Mouse (Mus musculus): ENCODE measurements around the gene Rapgef4. TPM values are rescaled to one million over a fixed set of nuclear protein-coding genes. Genes with fewer than 3 reads are reported as not detected.
A peak's percentile ranks its signal among the peaks of the same experiment; 100 is the strongest.

Rapgef4 gene
- polyA plus RNA-seq, 1 experiment, result 11.4 TPM

- Histone ChIP-seq H3K4me3 (replicated peaks; ENCODE audit: extremely low read depth, low read depth, low read length) (no peak overlapping the region), H3K4me1 (ENCODE audit: control insufficient read depth, insufficient read depth, low read length) (no peaks in the 10 kb centered on the region)
- TF ChIP-seq POLR2A (IDR thresholded peaks at IDR 0.05; ENCODE audit: borderline replicate concordance, extremely low read depth, low read depth, low read length) (no peak), CTCF (IDR thresholded peaks at IDR 0.05; ENCODE audit: insufficient read depth, low read length) (no peak)
- peak; percentile 17 for DNase-seq
- WGBS, result 58% methylated on average over 5 of the region's 5 CpGs
These were observed 24.6 kb upstream of the Rapgef4 start for GRCm38 (mm10) chr2:71956463-71956862.

GRCm38 (mm10) chr2:71957951-71958350 lies 23.1 kb upstream of the Rapgef4 start:
- no peak overlapping the region for H3K4me3 ChIP-seq (replicated peaks; ENCODE audit: extremely low read depth, low read depth, low read length)
- TF ChIP-seq CTCF (IDR thresholded peaks at IDR 0.05; ENCODE audit: insufficient read depth, low read length) (no peak), POLR2A (IDR thresholded peaks at IDR 0.05; ENCODE audit: borderline replicate concordance, extremely low read depth, low read depth, low read length) (no peak)
- WGBS, result 73% methylated on average over 1 of the region's 1 CpGs
- H3K4me1 ChIP-seq (ENCODE audit: control insufficient read depth, insufficient read depth, low read length), result no peaks in the 10 kb centered on the region
- DNase-seq, result no peak

- no peaks in the 10 kb centered on the region for H3K4me1 ChIP-seq (ENCODE audit: control insufficient read depth, insufficient read depth, low read length)
- no peak for DNase-seq
- no peak overlapping the region for H3K4me3 ChIP-seq (replicated peaks; ENCODE audit: extremely low read depth, low read depth, low read length)
- WGBS, result 88% methylated on average over 3 of the region's 3 CpGs
- TF ChIP-seq POLR2A (IDR thresholded peaks at IDR 0.05; ENCODE audit: borderline replicate concordance, extremely low read depth, low read depth, low read length) (no peak), CTCF (IDR thresholded peaks at IDR 0.05; ENCODE audit: insufficient read depth, low read length) (no peak)
These were observed 22.6 kb upstream of the Rapgef4 start for GRCm38 (mm10) chr2:71958393-71958792.

- 45% methylated on average over 10 of the region's 10 CpGs for WGBS
- no peaks in the 10 kb centered on the region for H3K4me1 ChIP-seq (ENCODE audit: control insufficient read depth, insufficient read depth, low read length)
- no peak overlapping the region for H3K4me3 ChIP-seq (replicated peaks; ENCODE audit: extremely low read depth, low read depth, low read length)
- TF ChIP-seq POLR2A (IDR thresholded peaks at IDR 0.05; ENCODE audit: borderline replicate concordance, extremely low read depth, low read depth, low read length), result no peak
- TF ChIP-seq CTCF (IDR thresholded peaks at IDR 0.05; ENCODE audit: insufficient read depth, low read length), result no peak
- DNase-seq, result no peak
These were observed 16.8 kb upstream of the Rapgef4 start for GRCm38 (mm10) chr2:71964216-71964615.

GRCm38 (mm10) chr2:71965476-71965875 lies 15.6 kb upstream of the Rapgef4 start:
- DNase-seq, result peak; percentile 30
- TF ChIP-seq CTCF (IDR thresholded peaks at IDR 0.05; ENCODE audit: insufficient read depth, low read length), result peak; percentile 79
- no peak for TF ChIP-seq POLR2A (IDR thresholded peaks at IDR 0.05; ENCODE audit: borderline replicate concordance, extremely low read depth, low read depth, low read length)
- no peaks in the 10 kb centered on the region for H3K4me1 ChIP-seq (ENCODE audit: control insufficient read depth, insufficient read depth, low read length)
- no peak overlapping the region for H3K4me3 ChIP-seq (replicated peaks; ENCODE audit: extremely low read depth, low read depth, low read length)
- WGBS, result 88% methylated on average over 4 of the region's 4 CpGs

- 48% methylated on average over 4 of the region's 4 CpGs for WGBS
- no peak for DNase-seq
These were observed 14.3 kb upstream of the Rapgef4 start for GRCm38 (mm10) chr2:71966737-71967136.

GRCm38 (mm10) chr2:71967855-71968254 lies 13.2 kb upstream of the Rapgef4 start:
- TF ChIP-seq POLR2A (IDR thresholded peaks at IDR 0.05; ENCODE audit: borderline replicate concordance, extremely low read depth, low read depth, low read length) (no peak), CTCF (IDR thresholded peaks at IDR 0.05; ENCODE audit: insufficient read depth, low read length) (no peak)
- Histone ChIP-seq H3K4me3 (replicated peaks; ENCODE audit: extremely low read depth, low read depth, low read length) (no peak overlapping the region), H3K4me1 (ENCODE audit: control insufficient read depth, insufficient read depth, low read length) (no peaks in the 10 kb centered on the region)
- WGBS, result 82% methylated on average over 5 of the region's 5 CpGs
- no peak for DNase-seq

More at GRCm38 (mm10) chr2:71966737-71967136, 14.3 kb upstream of the Rapgef4 start:
- H3K4me3 ChIP-seq (replicated peaks; ENCODE audit: extremely low read depth, low read depth, low read length), result no peak overlapping the region
- no peak for TF ChIP-seq POLR2A (IDR thresholded peaks at IDR 0.05; ENCODE audit: borderline replicate concordance, extremely low read depth, low read depth, low read length)
- no peak for TF ChIP-seq CTCF (IDR thresholded peaks at IDR 0.05; ENCODE audit: insufficient read depth, low read length)
- H3K4me1 ChIP-seq (ENCODE audit: control insufficient read depth, insufficient read depth, low read length), result no peaks in the 10 kb centered on the region

- TF ChIP-seq POLR2A (IDR thresholded peaks at IDR 0.05; ENCODE audit: borderline replicate concordance, extremely low read depth, low read depth, low read length) (no peak), CTCF (IDR thresholded peaks at IDR 0.05; ENCODE audit: insufficient read depth, low read length) (no peak)
- 80% methylated on average over 3 of the region's 3 CpGs for WGBS
- no peaks in the 10 kb centered on the region for H3K4me1 ChIP-seq (ENCODE audit: control insufficient read depth, insufficient read depth, low read length)
These were observed 7.4 kb upstream of the Rapgef4 start for GRCm38 (mm10) chr2:71973646-71974045.

GRCm38 (mm10) chr2:71974143-71974846 lies 6.7 kb upstream of the Rapgef4 start:
- no peaks in the 10 kb centered on the region for H3K4me1 ChIP-seq (ENCODE audit: control insufficient read depth, insufficient read depth, low read length)
- H3K4me3 ChIP-seq (replicated peaks; ENCODE audit: extremely low read depth, low read depth, low read length), result no peak overlapping the region
- TF ChIP-seq CTCF (IDR thresholded peaks at IDR 0.05; ENCODE audit: insufficient read depth, low read length), result no peak
- no peak for TF ChIP-seq POLR2A (IDR thresholded peaks at IDR 0.05; ENCODE audit: borderline replicate concordance, extremely low read depth, low read depth, low read length)
- WGBS, result 75% methylated on average over 10 of the region's 11 CpGs
- no peak for DNase-seq

More at GRCm38 (mm10) chr2:71973646-71974045, 7.4 kb upstream of the Rapgef4 start:
- DNase-seq, result no peak
- H3K4me3 ChIP-seq (replicated peaks; ENCODE audit: extremely low read depth, low read depth, low read length), result no peak overlapping the region

- WGBS, result 89% methylated on average over 7 of the region's 7 CpGs
- Histone ChIP-seq H3K4me3 (replicated peaks; ENCODE audit: extremely low read depth, low read depth, low read length) (no peak overlapping the region), H3K4me1 (ENCODE audit: control insufficient read depth, insufficient read depth, low read length) (0 out of 2 replicates have a peak, but pooled peaks cover 4% of the 10 kb centered on the region)
- DNase-seq, result no peak
- TF ChIP-seq CTCF (IDR thresholded peaks at IDR 0.05; ENCODE audit: insufficient read depth, low read length), result no peak
- no peak for TF ChIP-seq POLR2A (IDR thresholded peaks at IDR 0.05; ENCODE audit: borderline replicate concordance, extremely low read depth, low read depth, low read length)
These were observed 1.1 kb upstream of the Rapgef4 start for GRCm38 (mm10) chr2:71979981-71980380.
